Mouse (Mus musculus): ENCODE results near the gene Hdac7.
A peak's percentile ranks its signal among the peaks of the same experiment; 100 is the strongest.

GRCm38 (mm10) chr15:97840781-97841180, 3.5 kb downstream of the Hdac7 start:
- TF ChIP-seq CTCF (IDR thresholded peaks at IDR 0.05; ENCODE audit: extremely low read depth, insufficient read depth, low read length) = peak; percentile 22; the same call in 1 of the 2 replicates
- no peak for TF ChIP-seq POLR2A (IDR thresholded peaks at IDR 0.05; ENCODE audit: extremely low read depth, insufficient read depth, low read length)

Measured in cortical plate, adult 2 months (tissue).